Mouse (Mus musculus) spleen, adult 2 months (tissue): ENCODE data around the gene Slc6a3.

Source experiments
- CTCF ChIP-seq: fragments of 200-500 bp; IDR thresholded peaks from 2 replicates; pipeline ENCODE4 v1.5.1; 2011; ENCODE audit warnings: mild to moderate bottlenecking, inconsistent platforms; ENCODE audit not compliant: insufficient read depth, insufficient read length, insufficient replicate concordance; ENCODE audit errors: extremely low read depth
- POLR2A ChIP-seq: fragments of 200-500 bp; IDR thresholded peaks from 2 replicates; pipeline ENCODE4 v1.6.1; 2011; ENCODE audit warnings: low read depth, low read length, inconsistent platforms

- TF ChIP-seq CTCF: no peak
- TF ChIP-seq POLR2A: no peak
Observed at GRCm38 (mm10) chr13:73533716-73534115, 2.8 kb upstream of the Slc6a3 start.
